Mouse (Mus musculus): ENCODE data around the gene Twf2. TPM values are rescaled to one million over a fixed set of nuclear protein-coding genes. Genes with fewer than 3 reads are reported as not detected.

The Twf2 gene
- polyA plus RNA-seq, 1 experiment from 2014 or later, result 77.2 TPM

- H3K4me1 ChIP-seq, result peaks cover 18% of the 10 kb centered on the region
- no peaks in the 10 kb centered on the region for H3K27me3 ChIP-seq (ENCODE audit: insufficient read depth, poor library complexity, severe bottlenecking)
- 95% methylated on average over 10 of the region's 10 CpGs for WGBS
- no peak for DNase-seq (ENCODE audit: low spot score)
- H3K27ac ChIP-seq, result no peak overlapping the region
- no peak overlapping the region for H3K4me3 ChIP-seq
- H3K9me3 ChIP-seq, result no peaks in the 10 kb centered on the region
- H3K36me3 ChIP-seq, result peaks cover 97% of the 10 kb centered on the region
These were observed 35.0 kb downstream of the Twf2 start for GRCm38 (mm10) chr9:106237878-106238277.

- no peak overlapping the region for H3K27ac ChIP-seq
- WGBS, result 87% methylated on average over 10 of the region's 10 CpGs
- H3K36me3 ChIP-seq, result peaks cover 70% of the 10 kb centered on the region
- no peaks in the 10 kb centered on the region for H3K27me3 ChIP-seq (ENCODE audit: insufficient read depth, poor library complexity, severe bottlenecking)
- DNase-seq (ENCODE audit: low spot score), result no peak
- no peaks in the 10 kb centered on the region for H3K9me3 ChIP-seq
- H3K4me3 ChIP-seq, result no peak overlapping the region
- H3K4me1 ChIP-seq, result peaks cover 17% of the 10 kb centered on the region
These were observed 38.7 kb downstream of the Twf2 start for GRCm38 (mm10) chr9:106241541-106242164.

- Histone ChIP-seq H3K9me3 (no peaks in the 10 kb centered on the region), H3K27me3 (ENCODE audit: insufficient read depth, poor library complexity, severe bottlenecking) (no peaks in the 10 kb centered on the region), H3K4me1 (peaks cover 28% of the 10 kb centered on the region), H3K36me3 (peaks cover 57% of the 10 kb centered on the region), H3K27ac (peak overlapping the region; percentile 67), H3K4me3 (no peak overlapping the region)
- WGBS, result 58% methylated on average over 19 of the region's 19 CpGs
- no peak for DNase-seq (ENCODE audit: low spot score)
These were observed 40.0 kb downstream of the Twf2 start for GRCm38 (mm10) chr9:106242813-106243488.

GRCm38 (mm10) chr9:106249550-106249949 lies 46.6 kb downstream of the Twf2 start:
- Histone ChIP-seq H3K4me1 (peaks cover 36% of the 10 kb centered on the region), H3K27ac (peak overlapping the region; percentile 31; the same call in 1 of the 2 replicates)
- 87% methylated on average over 11 of the region's 11 CpGs for WGBS

GRCm38 (mm10) chr9:106250245-106250644 lies 47.3 kb downstream of the Twf2 start:
- peaks cover 1% of the 10 kb centered on the region; the same call in 1 of the 2 replicates for H3K36me3 ChIP-seq
- peaks cover 36% of the 10 kb centered on the region for H3K4me1 ChIP-seq
- WGBS, result 35% methylated on average over 4 of the region's 4 CpGs
- DNase-seq (ENCODE audit: low spot score), result no peak
- no peaks in the 10 kb centered on the region for H3K9me3 ChIP-seq
- no peaks in the 10 kb centered on the region for H3K27me3 ChIP-seq (ENCODE audit: insufficient read depth, poor library complexity, severe bottlenecking)
- H3K27ac ChIP-seq, result peak overlapping the region; percentile 31
- H3K4me3 ChIP-seq, result no peak overlapping the region

More at GRCm38 (mm10) chr9:106249550-106249949, 46.6 kb downstream of the Twf2 start:
- no peak overlapping the region for H3K4me3 ChIP-seq
- no peak for DNase-seq (ENCODE audit: low spot score)
- no peaks in the 10 kb centered on the region for H3K27me3 ChIP-seq (ENCODE audit: insufficient read depth, poor library complexity, severe bottlenecking)
- H3K9me3 ChIP-seq, result no peaks in the 10 kb centered on the region
- H3K36me3 ChIP-seq, result peaks cover 4% of the 10 kb centered on the region; the same call in 1 of the 2 replicates

- Histone ChIP-seq H3K36me3 (no peaks in the 10 kb centered on the region), H3K27me3 (ENCODE audit: insufficient read depth, poor library complexity, severe bottlenecking) (no peaks in the 10 kb centered on the region), H3K9me3 (no peaks in the 10 kb centered on the region), H3K27ac (peak overlapping the region; percentile 31; the same call in 1 of the 2 replicates), H3K4me3 (no peak overlapping the region), H3K4me1 (peaks cover 36% of the 10 kb centered on the region)
- 67% methylated on average over 8 of the region's 8 CpGs for WGBS
- DNase-seq (ENCODE audit: low spot score), result no peak
These were observed 48.2 kb downstream of the Twf2 start for GRCm38 (mm10) chr9:106251066-106251465.

- 66% methylated on average over 2 of the region's 2 CpGs for WGBS
- Histone ChIP-seq H3K27me3 (ENCODE audit: insufficient read depth, poor library complexity, severe bottlenecking) (no peaks in the 10 kb centered on the region), H3K9me3 (no peaks in the 10 kb centered on the region), H3K27ac (no peak overlapping the region), H3K4me1 (peaks cover 16% of the 10 kb centered on the region), H3K4me3 (no peak overlapping the region), H3K36me3 (no peaks in the 10 kb centered on the region)
- DNase-seq (ENCODE audit: low spot score), result no peak
These were observed 51.1 kb downstream of the Twf2 start for GRCm38 (mm10) chr9:106254001-106254400.

- Histone ChIP-seq H3K27ac (no peak overlapping the region), H3K4me3 (no peak overlapping the region), H3K9me3 (no peaks in the 10 kb centered on the region), H3K27me3 (ENCODE audit: insufficient read depth, poor library complexity, severe bottlenecking) (no peaks in the 10 kb centered on the region), H3K4me1 (no peaks in the 10 kb centered on the region), H3K36me3 (no peaks in the 10 kb centered on the region)
- DNase-seq (ENCODE audit: low spot score), result no peak
- 70% methylated on average over 4 of the region's 4 CpGs for WGBS
These were observed 55.5 kb downstream of the Twf2 start for GRCm38 (mm10) chr9:106258412-106258811.

GRCm38 (mm10) chr9:106258990-106259389 lies 56.1 kb downstream of the Twf2 start:
- no peak overlapping the region for H3K27ac ChIP-seq
- no peak overlapping the region for H3K4me3 ChIP-seq
- H3K4me1 ChIP-seq, result no peaks in the 10 kb centered on the region
- no peaks in the 10 kb centered on the region for H3K27me3 ChIP-seq (ENCODE audit: insufficient read depth, poor library complexity, severe bottlenecking)
- WGBS, result 72% methylated on average over 5 of the region's 5 CpGs
- no peaks in the 10 kb centered on the region for H3K36me3 ChIP-seq
- DNase-seq (ENCODE audit: low spot score), result no peak
- no peaks in the 10 kb centered on the region for H3K9me3 ChIP-seq

GRCm38 (mm10) chr9:106261058-106261457 lies 58.1 kb downstream of the Twf2 start:
- Histone ChIP-seq H3K27ac (no peak overlapping the region), H3K4me1 (peaks cover 8% of the 10 kb centered on the region)
- 84% methylated on average over 6 of the region's 6 CpGs for WGBS

GRCm38 (mm10) chr9:106261491-106261890 lies 58.6 kb downstream of the Twf2 start:
- peaks cover 8% of the 10 kb centered on the region for H3K4me1 ChIP-seq
- DNase-seq (ENCODE audit: low spot score), result no peak
- no peak overlapping the region for H3K4me3 ChIP-seq
- no peak overlapping the region for H3K27ac ChIP-seq
- no peaks in the 10 kb centered on the region for H3K36me3 ChIP-seq
- H3K27me3 ChIP-seq (ENCODE audit: insufficient read depth, poor library complexity, severe bottlenecking), result no peaks in the 10 kb centered on the region
- 79% methylated on average over 3 of the region's 3 CpGs for WGBS
- H3K9me3 ChIP-seq, result no peaks in the 10 kb centered on the region

More at GRCm38 (mm10) chr9:106261058-106261457, 58.1 kb downstream of the Twf2 start:
- no peaks in the 10 kb centered on the region for H3K27me3 ChIP-seq (ENCODE audit: insufficient read depth, poor library complexity, severe bottlenecking)
- DNase-seq (ENCODE audit: low spot score), result no peak
- H3K9me3 ChIP-seq, result no peaks in the 10 kb centered on the region
- H3K36me3 ChIP-seq, result no peaks in the 10 kb centered on the region
- H3K4me3 ChIP-seq, result no peak overlapping the region

- H3K9me3 ChIP-seq, result no peaks in the 10 kb centered on the region
- H3K4me3 ChIP-seq, result no peak overlapping the region
- DNase-seq (ENCODE audit: low spot score), result no peak
- 75% methylated on average over 3 of the region's 3 CpGs for WGBS
- no peaks in the 10 kb centered on the region for H3K27me3 ChIP-seq (ENCODE audit: insufficient read depth, poor library complexity, severe bottlenecking)
- H3K4me1 ChIP-seq, result peaks cover 8% of the 10 kb centered on the region
- H3K27ac ChIP-seq, result no peak overlapping the region
- H3K36me3 ChIP-seq, result no peaks in the 10 kb centered on the region
These were observed 59.2 kb downstream of the Twf2 start for GRCm38 (mm10) chr9:106262075-106262474.

- H3K27ac ChIP-seq, result no peak overlapping the region
- no peaks in the 10 kb centered on the region for H3K27me3 ChIP-seq (ENCODE audit: insufficient read depth, poor library complexity, severe bottlenecking)
- no peak overlapping the region for H3K4me3 ChIP-seq
- H3K36me3 ChIP-seq, result no peaks in the 10 kb centered on the region
- WGBS, result 72% methylated on average over 9 of the region's 9 CpGs
- DNase-seq (ENCODE audit: low spot score), result no peak
- peaks cover 15% of the 10 kb centered on the region for H3K4me1 ChIP-seq
- H3K9me3 ChIP-seq, result no peaks in the 10 kb centered on the region
These were observed 60.5 kb downstream of the Twf2 start for GRCm38 (mm10) chr9:106263381-106263924.

All from heart, embryonic 10.5 days (tissue).